ENCODE assay signal across 21 mouse cellular contexts in genomic region chr1:159792546-159792945, GRCm38 (mm10).
DNase-seq lines count a peak whose midpoint lies in the region; ATAC-seq and TF ChIP-seq lines count a peak whose summit lies in the region.
"Had no signal": no experiment of that assay in that cellular context is flagged by ENCODE, and none has a peak within 500 bp of the region (broad histone marks: within the 10 kb centered on the region; RNA-seq: fewer than 3 reads in every experiment).

No protein-coding gene starts in this region.

- no peak overlapping the region for H3K9ac ChIP-seq in midbrain, embryonic 15.5 days
- no peak overlapping the region for H3K9ac ChIP-seq in midbrain, embryonic 16.5 days (ENCODE audit: low read depth, low read length)
- no peak overlapping the region for H3K9ac ChIP-seq in midbrain, embryonic 14.5 days (replicated peaks; ENCODE audit: low read length)

- H3K9me3 ChIP-seq in midbrain, embryonic 15.5 days: no peaks in the 10 kb centered on the region
- no peaks in the 10 kb centered on the region for H3K9me3 ChIP-seq in midbrain, embryonic 10.5 days (replicated peaks)
- H3K9me3 ChIP-seq in midbrain, embryonic 16.5 days (replicated peaks; ENCODE audit: control insufficient read depth, low read length, poor library complexity, severe bottlenecking): no peaks in the 10 kb centered on the region
- no peaks in the 10 kb centered on the region for H3K9me3 ChIP-seq in midbrain, embryonic 14.5 days (ENCODE audit: control insufficient read depth, low read length)
- H3K9me3 ChIP-seq: G1E had no signal

- H3K4me3 ChIP-seq in midbrain, embryonic 15.5 days: no peak overlapping the region
- no peak overlapping the region for H3K4me3 ChIP-seq in midbrain, embryonic 10.5 days
- no peak overlapping the region for H3K4me3 ChIP-seq in midbrain, embryonic 16.5 days (ENCODE audit: low read depth, low read length)
- H3K4me3 ChIP-seq in midbrain, embryonic 14.5 days (replicated peaks; ENCODE audit: low read depth, low read length): no peak overlapping the region

- peak; percentile 79 for ATAC-seq in midbrain, embryonic 15.5 days (replicated peaks)
- peak; percentile 71 for ATAC-seq in midbrain, embryonic 16.5 days
- ATAC-seq in midbrain, embryonic 14.5 days (ENCODE audit: low FRiP score, low TSS enrichment): no peak
- ATAC-seq: activated CD4-positive, CD25-positive, alpha-beta regulatory T cell, adult 4 months; CD4-positive, CD25-positive, alpha-beta regulatory T cell, adult 4 months; Patski had no signal

- 69% methylated on average over 2 of the region's 2 CpGs for WGBS in midbrain, embryonic 15.5 days
- whole genome bisulfite sequencing in midbrain, embryonic 10.5 days: 92% methylated on average over 2 of the region's 2 CpGs
- 64% methylated on average over 2 of the region's 2 CpGs for WGBS in midbrain, embryonic 16.5 days
- WGBS in midbrain, embryonic 14.5 days: 68% methylated on average over 2 of the region's 2 CpGs

- H3K36me3 ChIP-seq in midbrain, embryonic 15.5 days (replicated peaks): no peaks in the 10 kb centered on the region
- H3K36me3 ChIP-seq in midbrain, embryonic 10.5 days: no peaks in the 10 kb centered on the region
- H3K36me3 ChIP-seq in midbrain, embryonic 16.5 days (ENCODE audit: control insufficient read depth, insufficient read depth, low read length): no peaks in the 10 kb centered on the region
- no peaks in the 10 kb centered on the region for H3K36me3 ChIP-seq in midbrain, embryonic 14.5 days (ENCODE audit: control insufficient read depth, insufficient read depth, low read length)
- H3K36me3 ChIP-seq: G1E had no signal

- no peak for TF ChIP-seq POLR2A in brain, embryonic 14.5 days (IDR thresholded peaks at IDR 0.05; ENCODE audit: borderline replicate concordance, extremely low read depth, insufficient read depth, insufficient read length, poor library complexity, severe bottlenecking)

- H3K27ac ChIP-seq in midbrain, embryonic 15.5 days: no peak overlapping the region
- H3K27ac ChIP-seq in midbrain, embryonic 10.5 days (replicated peaks): no peak overlapping the region
- no peak overlapping the region for H3K27ac ChIP-seq in midbrain, embryonic 16.5 days (ENCODE audit: low read length)
- H3K27ac ChIP-seq in midbrain, embryonic 14.5 days (replicated peaks; ENCODE audit: low read depth, low read length): no peak overlapping the region

- peaks cover 5% of the 10 kb centered on the region; the same call in 1 of the 2 replicates for H3K4me1 ChIP-seq in midbrain, embryonic 15.5 days
- H3K4me1 ChIP-seq in midbrain, embryonic 10.5 days: 0 out of 2 replicates have a peak, but pooled peaks cover 3% of the 10 kb centered on the region
- H3K4me1 ChIP-seq in midbrain, embryonic 16.5 days (ENCODE audit: control insufficient read depth, insufficient read depth, low read length): peaks cover 2% of the 10 kb centered on the region; the same call in 1 of the 2 replicates
- no peaks in the 10 kb centered on the region for H3K4me1 ChIP-seq in midbrain, embryonic 14.5 days (ENCODE audit: control insufficient read depth, insufficient read depth, low read length)

- H3K4me2 ChIP-seq in midbrain, embryonic 15.5 days: no peak overlapping the region
- H3K4me2 ChIP-seq in midbrain, embryonic 16.5 days (ENCODE audit: low read length): no peak overlapping the region
- H3K4me2 ChIP-seq in midbrain, embryonic 14.5 days (ENCODE audit: low read length): no peak overlapping the region

- no peak for DNase-seq in midbrain, embryonic 10.5 days (ENCODE audit: low spot score)
- no peak for DNase-seq in midbrain, embryonic 14.5 days
- DNase-seq in brain, embryonic 14.5 days (ENCODE audit: low read depth): peak; percentile 47
- DNase-seq in adrenal gland, adult 2 months: no peak
- DNase-seq: adrenal gland, adult 8-10 months; adrenal gland, postnatal 10 days; adrenal gland, postnatal 14 days; adrenal gland, postnatal 25 days; adrenal gland, postnatal 36 days; B cell, adult 2 months; cerebellum, adult 11 months; cerebellum, adult 11-12 months; cerebellum, adult 18-20 months; cerebellum, adult 2 months; cerebellum, adult 8-10 months had no signal

- no peak for TF ChIP-seq CTCF in brain, embryonic 14.5 days (IDR thresholded peaks at IDR 0.05; ENCODE audit: borderline replicate concordance, extremely low read depth, insufficient read depth, insufficient read length)

- no peaks in the 10 kb centered on the region for H3K27me3 ChIP-seq in midbrain, embryonic 15.5 days (replicated peaks)
- H3K27me3 ChIP-seq in midbrain, embryonic 10.5 days (ENCODE audit: low read depth, poor library complexity, severe bottlenecking): no peaks in the 10 kb centered on the region
- no peaks in the 10 kb centered on the region for H3K27me3 ChIP-seq in midbrain, embryonic 16.5 days (ENCODE audit: control insufficient read depth, insufficient read depth, low read depth, low read length)
- H3K27me3 ChIP-seq in midbrain, embryonic 14.5 days (ENCODE audit: control insufficient read depth, insufficient read depth, low read length): no peaks in the 10 kb centered on the region
- H3K27me3 ChIP-seq: Patski had no signal
